Mouse (Mus musculus) forebrain, embryonic 10.5 days (tissue): ENCODE results near the gene Tada3. TPM values are rescaled to one million over a fixed set of nuclear protein-coding genes. Genes with fewer than 3 reads are reported as not detected.

Experiments used
- DNase-seq: peaks from one replicate; pipeline ENCODE4 v3.0.0-alpha.2; 2017; ENCODE audit warnings: low spot score; ENCODE audit errors: extremely low spot score
- H3K27ac ChIP-seq: fragments of 300-500 bp; sonication (generic); 2 replicates; pipeline ENCODE4 v1.5.1; 2016; ENCODE audit warnings: mild to moderate bottlenecking
- H3K27me3 ChIP-seq: fragments of 300-500 bp; sonication (generic); 2 replicates; pipeline ENCODE4 v1.6.1; 2016; ENCODE audit warnings: mild to moderate bottlenecking; ENCODE audit not compliant: poor library complexity, severe bottlenecking
- H3K36me3 ChIP-seq: fragments of 300-500 bp; sonication (generic); replicated peaks from 2 replicates; pipeline ENCODE4 v1.6.1; 2016; ENCODE audit warnings: mild to moderate bottlenecking, moderate library complexity
- H3K4me1 ChIP-seq: fragments of 300-500 bp; sonication (generic); 2 replicates; pipeline ENCODE4 v1.6.1; 2016
- H3K4me3 ChIP-seq: fragments of 300-500 bp; sonication (generic); 2 replicates; pipeline ENCODE4 v1.5.1; 2016; ENCODE audit warnings: mild to moderate bottlenecking, moderate library complexity
- H3K9me3 ChIP-seq: fragments of 300-500 bp; sonication (generic); 2 replicates; pipeline ENCODE4 v1.6.1; 2016; ENCODE audit warnings: mild to moderate bottlenecking, moderate library complexity
- WGBS: fragments of 180-500 bp; shearing (Covaris S2); methylation state at CpG from one replicate; pipeline ENCODE4 v1.1.7; 2016; 5-methylcytosine and 5-hydroxymethylcytosine counted together
- microRNA-seq: library from miRNA; unstranded; fragments of <30 nt; microRNA quantifications from one replicate; pipeline ENCODE4, GENCODE M21; 2017
- polyA plus RNA-seq: library from polyadenylated mRNA; unstranded; fragments of >200 nt; fragmentation: Nextera tagmentation; extraction: Ambion mirVana; gene quantifications from 2 replicates; pipeline ENCODE4 v1.2.1, GENCODE M21; 2016

Gene Tada3
- polyA plus RNA-seq, 1 experiment from 2014 or later = 53.8 TPM

DNA sequence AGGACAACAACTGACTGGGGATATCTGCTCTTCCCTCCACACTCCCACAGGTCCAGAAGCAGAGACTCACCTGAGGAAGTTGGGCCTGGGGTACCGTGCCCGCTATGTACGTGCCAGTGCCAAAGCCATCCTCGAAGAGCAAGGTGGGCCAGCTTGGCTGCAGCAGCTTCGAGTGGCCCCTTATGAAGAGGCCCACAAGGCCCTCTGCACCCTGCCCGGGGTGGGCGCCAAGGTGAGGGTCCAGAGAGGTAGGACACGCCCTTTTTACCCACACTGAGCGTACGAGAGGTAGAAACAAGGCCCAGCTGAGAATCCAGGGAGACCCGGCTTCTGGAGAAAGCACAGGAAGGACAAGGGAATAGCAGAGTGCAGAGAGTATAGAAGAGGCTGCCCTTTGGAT lies 46.0 kb downstream of the Tada3 start:
- H3K36me3 ChIP-seq = peaks cover 73% of the 10 kb centered on the region
- DNase-seq = no peak
- H3K27ac ChIP-seq = no peak overlapping the region
- WGBS = 93% methylated on average over 11 of the region's 11 CpGs
- H3K4me1 ChIP-seq = peaks cover 11% of the 10 kb centered on the region
- H3K27me3 ChIP-seq = no peaks in the 10 kb centered on the region
- no peak overlapping the region for H3K4me3 ChIP-seq
- no peaks in the 10 kb centered on the region for H3K9me3 ChIP-seq

DNA sequence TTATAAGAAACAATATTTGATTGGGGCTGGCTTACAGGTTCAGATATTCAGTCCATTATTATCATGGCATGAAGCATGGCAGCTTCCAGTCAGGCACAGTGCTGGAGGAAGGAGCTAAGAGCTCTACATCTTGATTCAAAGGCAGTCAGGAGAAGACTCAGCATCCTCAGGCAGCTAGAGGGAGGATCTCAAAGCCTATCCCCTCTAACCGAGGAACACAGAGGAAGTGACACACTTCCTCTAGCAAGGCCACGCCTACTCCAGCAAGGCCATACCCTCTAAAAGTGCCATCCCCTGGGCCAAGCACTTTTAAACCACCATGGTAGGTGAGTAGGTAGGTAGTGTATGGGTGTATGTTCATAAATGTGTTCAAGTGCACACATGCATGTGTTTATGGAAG lies 47.1 kb downstream of the Tada3 start:
- Histone ChIP-seq H3K36me3 (peaks cover 67% of the 10 kb centered on the region), H3K4me1 (peaks cover 20% of the 10 kb centered on the region), H3K27ac (no peak overlapping the region), H3K27me3 (no peaks in the 10 kb centered on the region), H3K4me3 (no peak overlapping the region), H3K9me3 (no peaks in the 10 kb centered on the region)
- 61% methylated on average over 2 of the region's 2 CpGs for WGBS
- no peak for DNase-seq

DNA sequence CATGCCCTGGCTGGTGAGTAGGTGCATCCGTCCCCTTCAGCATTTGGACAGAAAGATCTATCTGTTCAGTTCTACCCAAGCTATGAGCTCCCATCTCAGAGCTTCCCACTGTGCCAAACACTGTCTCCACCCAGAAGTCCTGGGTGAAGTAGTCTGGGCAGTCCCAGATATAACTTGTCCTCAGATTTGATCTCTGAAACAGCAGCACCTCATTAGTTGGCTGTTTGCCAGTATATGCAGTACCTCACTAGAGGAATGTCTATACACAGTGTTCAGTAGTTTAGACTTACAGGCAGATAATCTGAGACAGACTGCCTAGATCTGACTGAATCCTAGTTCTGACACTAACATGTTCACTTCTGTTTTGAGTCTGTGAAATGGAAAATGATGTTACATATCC lies 48.3 kb downstream of the Tada3 start:
- no peak for DNase-seq
- peaks cover 67% of the 10 kb centered on the region for H3K36me3 ChIP-seq
- 90% methylated on average over 1 of the region's 1 CpGs for WGBS

DNA sequence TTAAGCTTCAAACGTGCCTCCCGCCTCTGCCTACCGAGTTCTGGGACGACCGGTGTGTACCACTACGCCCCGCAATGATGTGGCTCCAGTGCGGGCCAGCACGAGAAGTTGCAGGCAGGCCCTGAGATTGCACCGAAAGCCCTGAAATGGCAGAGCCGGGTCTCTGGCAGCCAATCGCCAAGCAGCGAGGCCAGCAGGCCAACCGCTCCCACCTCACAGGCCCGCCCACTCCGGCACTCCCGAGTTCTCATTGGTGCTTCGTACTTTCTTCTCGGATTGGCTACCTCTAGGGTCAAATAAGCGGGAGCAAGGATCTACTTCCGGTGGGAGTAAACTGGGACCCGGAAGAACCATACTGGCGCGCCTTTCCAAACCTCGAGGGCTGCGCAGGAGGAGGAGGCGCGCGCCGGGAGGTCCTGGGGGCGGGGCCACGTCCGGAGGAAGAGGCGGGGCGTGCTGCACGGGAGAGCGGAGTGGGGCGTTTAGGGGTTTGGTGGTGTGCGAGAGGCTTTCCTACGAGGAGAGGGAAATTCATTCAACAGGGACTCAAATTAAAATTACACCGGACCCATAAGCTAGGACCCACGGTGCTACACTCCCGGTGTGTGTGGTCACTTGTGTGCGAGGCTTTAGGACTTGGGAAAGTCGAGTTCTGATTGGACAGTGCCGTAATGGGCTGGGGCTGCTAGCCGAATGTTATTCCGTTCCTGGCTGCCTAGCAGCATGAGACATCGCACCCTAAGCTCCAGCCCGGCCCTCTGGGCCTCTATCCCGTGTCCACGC lies 51.0 kb downstream of the Tada3 start, which contains the start of gene Ogg1:
Gene Ogg1, plus strand, starts transcription at position 440 of the 783 bp plus-strand sequence.
- DNase-seq = peak; percentile 98
- Histone ChIP-seq H3K27ac (peak within 1 kb of the TSS; percentile 89), H3K4me3 (peak within 1 kb of the TSS; percentile 74), H3K4me1 (peaks cover 23% of the 10 kb centered on the region), H3K36me3 (peaks cover 69% of the 10 kb centered on the region), H3K27me3 (no peaks in the 10 kb centered on the region), H3K9me3 (no peaks in the 10 kb centered on the region)
- under 1% methylated on average over 52 of the region's 52 CpGs for WGBS

More for the DNA sequence above, 48.3 kb downstream of the Tada3 start:
- Histone ChIP-seq H3K27ac (no peak overlapping the region), H3K4me3 (no peak overlapping the region), H3K9me3 (no peaks in the 10 kb centered on the region), H3K4me1 (peaks cover 23% of the 10 kb centered on the region), H3K27me3 (no peaks in the 10 kb centered on the region)

Small RNA genes lying within 50 kb of the gene (microRNA-seq; reads per million reads assigned to microRNA genes)
- not detected for gene Gm24387

Other genes starting within 250 kb of the Tada3 start
- 10.8 and 11.4 TPM in 2 replicates for gene Lhfpl4, start 182.5 kb downstream of the Tada3 start, polyA plus RNA-seq
- gene Mtmr14, start 140.0 kb downstream of the Tada3 start, polyA plus RNA-seq = 42.0 and 45.1 TPM in 2 replicates
- gene Cpne9, start 95.6 kb downstream of the Tada3 start, polyA plus RNA-seq = 0.05 and 0.09 TPM in 2 replicates
- gene Brpf1, start 70.7 kb downstream of the Tada3 start, polyA plus RNA-seq = 26.1 and 26.7 TPM in 2 replicates
- 18.3 and 18.8 TPM in 2 replicates for gene Ogg1, start 50.9 kb downstream of the Tada3 start, polyA plus RNA-seq
- gene Camk1, start 33.9 kb downstream of the Tada3 start, polyA plus RNA-seq = 33.8 and 37.4 TPM in 2 replicates
- gene Arpc4, start 232 bp upstream of the Tada3 start, polyA plus RNA-seq = 366 TPM in 2 replicates
- gene Ttll3, start 11.4 kb upstream of the Tada3 start, polyA plus RNA-seq = 4.0 and 4.2 TPM in 2 replicates
- 38.3 and 40.6 TPM in 2 replicates for gene Rpusd3, start 41.5 kb upstream of the Tada3 start, polyA plus RNA-seq
- not detected in 2 replicates for gene Cidec, start 57.9 kb upstream of the Tada3 start, polyA plus RNA-seq
- 85.1 and 92.0 TPM in 2 replicates for gene Jagn1, start 64.7 kb upstream of the Tada3 start, polyA plus RNA-seq
- gene Il17re, start 80.6 kb upstream of the Tada3 start, polyA plus RNA-seq = 0.73 and 1.3 TPM in 2 replicates
- 2.5 and 2.7 TPM in 2 replicates for gene Il17rc, start 93.5 kb upstream of the Tada3 start, polyA plus RNA-seq
- gene Creld1, start 105.4 kb upstream of the Tada3 start, polyA plus RNA-seq = 31.1 and 33.2 TPM in 2 replicates
- gene Prrt3, start 124.0 kb upstream of the Tada3 start, polyA plus RNA-seq = 2.1 and 2.8 TPM in 2 replicates
- 75.0 and 78.5 TPM in 2 replicates for gene Emc3, start 153.8 kb upstream of the Tada3 start, polyA plus RNA-seq
- 20.7 and 25.0 TPM in 2 replicates for gene Fancd2, start 153.8 kb upstream of the Tada3 start, polyA plus RNA-seq
- gene Fancd2os, start 222.8 kb upstream of the Tada3 start, polyA plus RNA-seq = not detected in 2 replicates
- gene Brk1, start 226.9 kb upstream of the Tada3 start, polyA plus RNA-seq = 200 and 203 TPM in 2 replicates
- 41.4 and 42.4 TPM in 2 replicates for gene Vhl, start 246.1 kb upstream of the Tada3 start, polyA plus RNA-seq